Mouse (Mus musculus) spleen, adult 2 months (tissue): ENCODE data around the gene H2afy. TPM values are rescaled to one million over a fixed set of nuclear protein-coding genes. Genes with fewer than 3 reads are reported as not detected.

ENCODE experiments used
- DNase-seq, 2 experiments: peaks; one replicate each; pipeline versions ENCODE4 v3.0.0 to v3.0.0-alpha.2; 2012 to 2021; ENCODE audit warnings: low spot score in 2 of 2, low read depth in 1 of 2
- H3K27ac ChIP-seq: fragments of 200-500 bp; 2 replicates; pipeline ENCODE4 v1.5.1; 2012; ENCODE audit warnings: low read length, inconsistent platforms; ENCODE audit not compliant: insufficient read depth
- H3K27me3 ChIP-seq: fragments of 200-500 bp; 2 replicates; pipeline ENCODE4 v1.6.1; 2012; ENCODE audit warnings: mild to moderate bottlenecking, moderate library complexity, low read length, inconsistent platforms; ENCODE audit not compliant: control insufficient read depth, insufficient read depth
- H3K36me3 ChIP-seq: fragments of 200-500 bp; 2 replicates; pipeline ENCODE4 v1.6.1; 2012; ENCODE audit warnings: mild to moderate bottlenecking, low read length, inconsistent platforms; ENCODE audit not compliant: control insufficient read depth, insufficient read depth
- H3K4me1 ChIP-seq: fragments of 200-500 bp; 2 replicates; pipeline ENCODE4 v1.6.1; 2011; ENCODE audit warnings: inconsistent platforms; ENCODE audit not compliant: control insufficient read depth, insufficient read depth, insufficient read length
- H3K4me3 ChIP-seq: fragments of 200-500 bp; 2 replicates; pipeline ENCODE4 v1.5.1; 2011; ENCODE audit warnings: mild to moderate bottlenecking, inconsistent platforms; ENCODE audit not compliant: insufficient read depth, insufficient read length; ENCODE audit errors: extremely low read depth
- CTCF ChIP-seq: fragments of 200-500 bp; IDR thresholded peaks from 2 replicates; pipeline ENCODE4 v1.5.1; 2011; ENCODE audit warnings: mild to moderate bottlenecking, inconsistent platforms; ENCODE audit not compliant: insufficient read depth, insufficient read length, insufficient replicate concordance; ENCODE audit errors: extremely low read depth
- POLR2A ChIP-seq: fragments of 200-500 bp; IDR thresholded peaks from 2 replicates; pipeline ENCODE4 v1.6.1; 2011; ENCODE audit warnings: low read depth, low read length, inconsistent platforms
- WGBS: fragments of 180-500 bp; shearing (Covaris S2); methylation state at CpG from one replicate; pipeline ENCODE4 v1.1.7; 2018; 5-methylcytosine and 5-hydroxymethylcytosine counted together
- polyA plus RNA-seq: library from polyadenylated mRNA; depleted of rRNA; stranded (reverse); fragments of >200 nt; gene quantifications from 2 replicates; pipeline ENCODE4 v1.2.3, GENCODE M21; 2012

Gene H2afy
- polyA plus RNA-seq, 1 experiment = 125 TPM

- Histone ChIP-seq H3K4me1 (no peaks in the 10 kb centered on the region; the same call in 1 of the 2 replicates), H3K36me3 (peaks cover 4% of the 10 kb centered on the region; the same call in 1 of the 2 replicates), H3K27ac (no peak overlapping the region), H3K27me3 (no peaks in the 10 kb centered on the region), H3K4me3 (no peak overlapping the region)
- no peak for TF ChIP-seq CTCF
- TF ChIP-seq POLR2A = no peak
- DNase-seq = no peak
- WGBS = 80% methylated on average over 13 of the region's 13 CpGs
Observed at GRCm38 (mm10) chr13:56112980-56113379, 23.2 kb downstream of the H2afy start.

- H3K4me3 ChIP-seq = no peak overlapping the region
- H3K36me3 ChIP-seq = peaks cover 4% of the 10 kb centered on the region; the same call in 1 of the 2 replicates
- 54% methylated on average over 4 of the region's 4 CpGs for WGBS
- TF ChIP-seq CTCF (no peak), POLR2A (no peak)
- no peak for DNase-seq
- H3K4me1 ChIP-seq = no peaks in the 10 kb centered on the region; the same call in 1 of the 2 replicates
- H3K27me3 ChIP-seq = no peaks in the 10 kb centered on the region
- H3K27ac ChIP-seq = no peak overlapping the region
Observed at GRCm38 (mm10) chr13:56112496-56112895, 23.7 kb downstream of the H2afy start.

GRCm38 (mm10) chr13:56111601-56112000 is 24.6 kb downstream of the H2afy start:
- no peak for TF ChIP-seq CTCF
- TF ChIP-seq POLR2A = no peak
- Histone ChIP-seq H3K36me3 (peaks cover 4% of the 10 kb centered on the region; the same call in 1 of the 2 replicates), H3K27ac (no peak overlapping the region), H3K27me3 (no peaks in the 10 kb centered on the region), H3K4me3 (no peak overlapping the region), H3K4me1 (no peaks in the 10 kb centered on the region; the same call in 1 of the 2 replicates)
- 75% methylated on average over 6 of the region's 6 CpGs for WGBS
- DNase-seq = no peak

GRCm38 (mm10) chr13:56110694-56111531 is 25.2 kb downstream of the H2afy start:
- Histone ChIP-seq H3K27ac (no peak overlapping the region), H3K27me3 (no peaks in the 10 kb centered on the region), H3K36me3 (peaks cover 4% of the 10 kb centered on the region; the same call in 1 of the 2 replicates), H3K4me1 (no peaks in the 10 kb centered on the region; the same call in 1 of the 2 replicates), H3K4me3 (no peak overlapping the region)
- 90% methylated on average over 19 of the region's 19 CpGs for WGBS
- no peak for TF ChIP-seq POLR2A
- no peak for DNase-seq

GRCm38 (mm10) chr13:56109703-56110102 is 26.5 kb downstream of the H2afy start:
- Histone ChIP-seq H3K36me3 (peaks cover 7% of the 10 kb centered on the region), H3K27me3 (no peaks in the 10 kb centered on the region), H3K27ac (no peak overlapping the region), H3K4me1 (no peaks in the 10 kb centered on the region; the same call in 1 of the 2 replicates), H3K4me3 (no peak overlapping the region)
- no peak for DNase-seq
- 85% methylated on average over 4 of the region's 4 CpGs for WGBS
- TF ChIP-seq POLR2A (no peak), CTCF (no peak)

- TF ChIP-seq CTCF = no peak
- no peak for TF ChIP-seq POLR2A
- no peak overlapping the region for H3K4me3 ChIP-seq
- WGBS = 81% methylated on average over 17 of the region's 17 CpGs
Observed at GRCm38 (mm10) chr13:56108849-56109519, 27.2 kb downstream of the H2afy start.

More at GRCm38 (mm10) chr13:56108849-56109519, 27.2 kb downstream of the H2afy start:
- no peak for DNase-seq
- Histone ChIP-seq H3K27ac (no peak overlapping the region), H3K4me1 (no peaks in the 10 kb centered on the region; the same call in 1 of the 2 replicates), H3K36me3 (peaks cover 13% of the 10 kb centered on the region), H3K27me3 (no peaks in the 10 kb centered on the region)
